Mouse (Mus musculus) R1 (cell line): ENCODE measurements at regions not wholly inside any gene's neighbourhood (a gene's known extent, or its start where the extent isn't known, plus 50 kb on each side); places are given as distances from the start of the nearest gene placed in this dataset.
"Not testable (repeated sequence)": the region's sequence is repeated elsewhere in the genome, so short reads cannot be mapped to it uniquely, and the experiment has no call there.

Experiments used
- DNase-seq: peaks from one replicate; pipeline ENCODE4 v3.0.0-alpha.2; 2018; ENCODE audit warnings: low read depth, low spot score

GRCm38 (mm10) chr2:84042793-84043192 lies 52.4 kb downstream of the Gm13691 start:
- no peak for DNase-seq

DNA sequence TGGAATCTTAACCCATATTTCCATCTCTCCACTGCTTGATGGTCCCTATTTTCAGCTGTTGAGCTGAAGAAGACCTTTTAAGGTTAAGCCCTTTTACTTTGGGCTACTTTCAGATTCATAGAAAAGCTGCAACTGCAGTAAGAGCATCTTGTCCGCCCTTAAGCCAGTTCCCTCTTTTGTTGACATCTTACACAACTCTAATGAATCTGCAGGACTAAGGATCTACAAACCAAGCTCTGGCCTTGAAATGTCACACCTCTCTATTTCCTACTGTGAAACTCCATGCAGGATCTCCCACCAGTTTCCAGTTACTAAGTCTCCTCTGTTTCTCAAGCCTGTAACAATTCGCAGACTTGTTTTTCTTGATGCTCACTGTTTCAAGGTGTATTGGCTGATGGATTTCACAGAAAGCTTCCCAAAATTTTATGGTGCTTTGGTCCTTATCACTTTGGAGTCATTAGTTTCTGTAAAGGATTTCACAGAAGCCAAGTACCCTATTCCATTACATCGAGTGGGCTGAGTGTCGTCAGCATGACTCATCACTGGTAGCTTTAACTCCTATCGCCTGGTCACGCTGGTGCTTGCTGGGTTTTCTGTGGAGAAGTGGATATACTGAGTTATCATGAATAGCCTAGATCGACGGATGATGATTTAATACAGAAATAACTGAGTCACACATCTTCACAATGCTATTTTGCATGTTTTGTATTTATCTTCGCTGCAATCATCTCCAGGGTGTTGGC lies 58.2 kb downstream of the Gm13691 start:
- DNase-seq = no peak

- no peak for DNase-seq
Measured at GRCm38 (mm10) chr2:84051883-84052331, 61.6 kb downstream of the Gm13691 start.

GRCm38 (mm10) chr2:84059246-84059645 lies 68.9 kb downstream of the Gm13691 start:
- no peak for DNase-seq

DNA sequence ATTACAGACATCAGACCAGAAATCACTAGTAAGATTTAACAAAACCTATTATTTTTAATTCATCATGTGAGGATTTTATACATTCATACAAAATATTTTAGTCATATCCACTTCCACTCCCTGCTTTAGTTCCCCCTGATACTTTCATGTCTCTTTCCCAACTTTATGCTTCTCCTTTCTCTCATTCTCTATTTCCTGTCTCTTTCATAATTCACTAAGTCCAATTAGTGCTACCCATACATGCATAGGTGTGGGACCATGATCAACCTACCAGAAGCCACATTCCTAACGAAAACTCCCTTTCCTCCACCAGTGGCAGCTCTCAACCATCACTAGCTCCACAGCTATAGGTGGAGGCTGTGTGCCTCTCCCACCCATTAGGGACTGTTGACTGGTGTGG lies 70.9 kb downstream of the Gm13691 start:
- no peak for DNase-seq

- no peak for DNase-seq
Measured at GRCm38 (mm10) chr2:84064371-84064770, 74.0 kb downstream of the Gm13691 start.

- DNase-seq = no peak
Measured at GRCm38 (mm10) chr2:84065061-84065460, 74.7 kb downstream of the Gm13691 start.

GRCm38 (mm10) chr2:84065749-84066148 lies 75.4 kb downstream of the Gm13691 start:
- no peak for DNase-seq

DNA sequence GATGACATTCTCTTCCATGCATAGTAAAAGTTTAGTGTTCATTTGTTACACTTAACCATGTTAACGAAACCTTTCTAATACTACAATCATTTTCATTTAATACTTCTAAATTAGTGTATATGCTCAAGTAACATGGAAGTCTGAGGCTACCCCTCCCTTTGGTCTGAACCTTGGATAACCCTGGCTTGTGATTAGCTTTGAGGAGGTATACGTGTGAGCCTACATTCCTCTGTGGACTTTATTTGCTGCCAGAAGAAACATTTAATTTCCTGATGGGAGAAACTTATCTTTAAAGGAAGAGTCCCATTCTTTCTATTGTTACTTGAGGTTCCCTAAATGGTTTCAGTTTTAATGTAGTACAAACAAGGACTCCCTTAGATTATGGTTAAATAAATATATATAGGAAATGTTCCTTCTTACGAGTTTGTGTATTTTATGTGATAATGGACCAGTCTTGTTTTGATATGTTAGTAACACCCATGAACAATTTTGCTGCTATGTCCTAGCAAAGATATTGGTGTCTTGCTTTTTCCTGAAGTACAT lies 75.9 kb downstream of the Gm13691 start:
- DNase-seq = no peak

DNA sequence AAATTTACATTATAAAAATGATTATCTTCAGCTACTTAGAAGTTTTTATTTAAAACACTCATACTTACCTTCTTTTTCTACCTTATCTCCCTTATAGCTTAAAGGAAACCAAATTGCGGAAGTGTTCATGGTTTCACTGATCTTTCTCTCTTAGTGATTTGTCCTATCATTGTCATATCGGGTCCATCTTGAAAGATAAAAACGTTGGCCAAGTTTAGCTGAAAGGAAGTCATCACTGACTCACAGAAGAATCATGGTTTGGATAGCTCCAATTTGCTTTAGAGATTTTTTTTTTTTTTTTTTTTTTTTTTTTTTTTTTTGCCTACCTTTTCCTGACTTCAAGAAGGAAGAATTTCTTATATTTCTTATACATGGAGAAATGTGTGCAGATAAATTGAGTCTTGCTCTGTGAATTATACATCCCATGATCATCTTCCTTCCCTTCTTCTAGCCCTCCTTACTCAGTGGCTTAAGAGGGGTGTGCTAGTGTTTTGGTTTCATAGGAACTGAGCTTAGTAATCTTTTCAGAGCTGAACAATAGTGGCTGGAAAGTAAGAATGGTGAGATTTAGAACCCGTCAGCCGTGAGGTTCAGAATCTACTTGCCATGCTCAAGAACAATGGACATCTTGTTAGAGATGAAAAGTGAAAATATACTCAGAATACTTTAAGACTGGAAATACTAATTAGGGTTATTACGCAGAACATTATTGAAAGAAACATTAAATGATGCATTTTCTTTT lies 76.6 kb downstream of the Gm13691 start:
- no peak for DNase-seq

GRCm38 (mm10) chr2:84068617-84069016 lies 78.3 kb downstream of the Gm13691 start:
- DNase-seq = no peak

- not testable (repeated sequence) for DNase-seq
Measured at GRCm38 (mm10) chr2:84069411-84069810, 79.1 kb downstream of the Gm13691 start.

- DNase-seq = no peak
Measured at GRCm38 (mm10) chr2:84072881-84073583, 82.7 kb downstream of the Gm13691 start.

DNA sequence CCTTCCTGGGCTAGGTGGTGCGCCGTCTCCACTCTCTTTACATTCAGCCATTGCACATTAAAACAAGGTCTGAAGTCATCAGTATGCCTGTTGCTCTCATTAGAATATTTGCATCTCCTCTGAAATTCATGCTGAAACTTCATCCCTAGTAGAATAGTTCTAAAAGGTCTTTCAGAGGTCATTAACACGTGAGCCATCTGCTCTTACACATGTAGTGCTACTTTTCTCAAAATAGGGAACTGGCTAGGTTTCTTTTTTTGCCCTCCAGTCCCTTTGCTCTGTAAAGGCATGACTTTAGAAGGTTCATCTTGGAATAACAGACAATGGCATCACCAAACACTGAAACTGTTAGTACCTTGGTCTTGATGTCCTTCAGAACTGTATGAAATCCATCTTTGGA lies 85.6 kb downstream of the Gm13691 start:
- no peak for DNase-seq

DNA sequence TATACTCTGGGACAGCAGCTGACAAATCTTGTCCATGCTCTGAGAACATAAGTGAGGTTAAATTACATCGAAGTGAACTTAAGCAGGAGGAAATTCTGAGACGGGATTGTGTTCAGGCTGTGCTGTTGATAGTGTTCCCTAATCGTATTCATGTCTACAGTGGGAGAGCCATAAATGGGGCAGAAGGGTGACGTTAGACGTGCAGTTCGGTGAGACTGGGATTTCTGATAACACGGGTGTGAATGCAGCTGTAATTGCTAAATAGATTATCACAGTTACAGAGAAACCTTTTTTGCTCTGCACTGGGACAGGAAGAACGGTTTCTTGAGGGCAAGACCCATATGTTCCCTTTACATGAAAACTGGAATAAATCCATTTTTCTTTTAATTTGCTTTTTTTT lies 88.9 kb downstream of the Gm13691 start:
- DNase-seq = no peak

DNA sequence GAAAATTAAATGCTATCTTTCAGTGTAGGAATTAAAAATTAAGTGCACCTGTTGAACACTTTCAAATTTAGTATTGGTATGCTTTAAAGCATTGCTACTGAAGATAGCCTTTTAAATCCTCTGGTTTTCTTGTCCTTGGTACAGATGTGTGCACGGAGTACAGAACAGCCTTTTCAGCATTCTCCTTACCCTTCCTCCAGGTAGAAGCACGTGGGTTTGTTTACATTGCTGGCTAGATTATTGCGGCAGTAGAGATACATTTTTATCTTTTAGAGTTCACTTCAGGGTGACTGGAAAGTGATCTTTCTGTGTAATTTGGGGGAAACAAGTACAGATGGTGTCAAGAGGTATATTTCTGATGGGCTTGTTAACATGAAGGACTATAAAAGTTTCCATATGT lies 89.9 kb downstream of the Gm13691 start:
- no peak for DNase-seq

GRCm38 (mm10) chr2:84094751-84095150 lies 104.4 kb downstream of the Gm13691 start:
- DNase-seq = no peak

DNA sequence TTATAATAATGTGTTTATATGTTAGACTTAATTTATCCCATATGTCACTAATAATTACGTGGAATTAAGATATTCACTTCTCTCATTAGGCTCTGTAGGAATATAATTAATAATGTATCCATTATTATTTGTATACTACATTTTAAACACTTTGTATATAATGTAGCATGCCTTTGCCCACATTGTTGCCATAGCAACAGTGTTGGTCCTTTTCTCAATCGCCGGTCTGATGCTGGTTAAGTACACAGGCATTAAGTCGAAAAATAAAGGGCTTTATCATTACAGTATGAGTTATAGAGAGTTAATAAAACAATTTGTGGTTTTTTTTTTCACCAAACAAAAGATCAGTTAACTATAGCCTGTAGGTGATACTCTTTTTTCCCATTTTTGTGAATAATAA lies 108.4 kb downstream of the Gm13691 start:
- DNase-seq = no peak

DNA sequence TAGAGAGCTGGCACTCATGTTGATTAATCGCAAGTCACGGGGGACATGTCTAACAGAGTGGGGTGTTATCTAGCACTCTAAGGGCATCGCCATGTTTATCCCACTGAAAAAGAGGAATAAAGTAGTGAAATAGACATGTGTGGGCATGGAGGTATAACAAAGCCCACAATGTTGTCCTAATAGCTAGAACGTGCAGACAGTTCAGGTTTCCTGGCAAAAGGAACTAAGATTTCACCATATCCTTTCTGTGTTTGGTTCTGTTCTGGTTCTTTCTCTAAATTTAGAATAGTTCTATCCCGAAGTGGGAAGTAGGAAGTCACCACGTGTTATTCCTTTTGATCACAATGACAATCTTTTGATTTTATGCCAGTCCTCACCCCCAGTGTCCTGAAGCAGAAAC lies 123.2 kb downstream of the Gm13691 start:
- no peak for DNase-seq

- no peak for DNase-seq
Measured at GRCm38 (mm10) chr2:84119839-84120238, 129.5 kb downstream of the Gm13691 start.

- DNase-seq = no peak
Measured at GRCm38 (mm10) chr2:84127586-84127985, 137.2 kb downstream of the Gm13691 start.

DNA sequence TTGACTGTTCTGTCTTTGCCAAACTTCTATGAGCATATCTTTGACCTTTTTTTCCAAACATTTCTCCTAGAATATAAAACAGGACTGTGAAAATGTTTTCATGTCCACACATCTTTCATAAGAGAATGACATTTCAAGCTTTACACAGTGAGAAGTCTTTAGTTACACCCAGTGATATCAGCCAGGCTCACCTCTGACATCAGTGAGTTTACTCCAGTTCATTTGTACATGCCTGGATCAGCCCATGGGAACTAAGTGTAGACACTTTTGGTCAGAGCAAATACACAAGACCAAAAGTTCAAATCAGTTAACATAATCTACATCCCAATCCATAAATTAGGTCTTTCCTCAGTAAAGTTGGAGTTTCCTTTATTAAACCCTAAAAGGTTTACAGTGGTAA lies 171.4 kb downstream of the Gm13691 start:
- DNase-seq = no peak
